Mouse (Mus musculus) bone marrow, adult 2 months (tissue): Measurements from ENCODE around the gene Gsta4. TPM values are rescaled to one million over a fixed set of nuclear protein-coding genes. Genes with fewer than 3 reads are reported as not detected.

Experiments used
- H3K27ac ChIP-seq: fragments of 200-500 bp; 2 replicates; pipeline ENCODE4 v1.5.1; 2012; ENCODE audit warnings: low read depth, mild to moderate bottlenecking, control low read depth, inconsistent platforms, low read length; ENCODE audit not compliant: control insufficient read depth, poor library complexity, insufficient read depth
- H3K4me1 ChIP-seq: fragments of 200-500 bp; 2 replicates; pipeline ENCODE4 v1.6.1; 2011; ENCODE audit warnings: low read length; ENCODE audit not compliant: control insufficient read depth, insufficient read depth
- H3K4me3 ChIP-seq: fragments of 200-500 bp; replicated peaks from 2 replicates; pipeline ENCODE3; 2011; ENCODE audit warnings: mild to moderate bottlenecking, low read depth, low read length, control low read depth; ENCODE audit not compliant: control insufficient read depth
- CTCF ChIP-seq: fragments of 200-500 bp; IDR thresholded peaks from 2 replicates; pipeline ENCODE4 v1.5.1; 2011; ENCODE audit warnings: low read length, control low read depth; ENCODE audit not compliant: control insufficient read depth, insufficient read depth
- POLR2A ChIP-seq: fragments of 200-500 bp; IDR thresholded peaks from 2 replicates; pipeline ENCODE4 v1.6.1; 2011; ENCODE audit warnings: low read depth, mild to moderate bottlenecking, control low read depth, low read length, borderline replicate concordance; ENCODE audit not compliant: control insufficient read depth
- WGBS: fragments of 180-500 bp; shearing (Covaris S2); methylation state at CpG from one replicate; pipeline ENCODE4 v1.1.7; 2018; 5-methylcytosine and 5-hydroxymethylcytosine counted together
- polyA plus RNA-seq: library from polyadenylated mRNA; stranded (reverse); fragments of >200 nt; gene quantifications from 2 replicates; pipeline ENCODE4 v1.2.4, GENCODE M21; 2011; ENCODE audit warnings: low replicate concordance; ENCODE audit not compliant: missing spikeins, insufficient read depth, insufficient read length

The Gsta4 gene
- polyA plus RNA-seq, 1 experiment: 60.9 TPM

- Histone ChIP-seq H3K27ac (peak overlapping the region; percentile 95), H3K4me3 (peak overlapping the region; percentile 85), H3K4me1 (no peaks in the 10 kb centered on the region)
- under 1% methylated on average over 56 of the region's 58 CpGs for WGBS
- TF ChIP-seq CTCF: no peak
- TF ChIP-seq POLR2A: peak; percentile 94; the same call in 1 of the 2 replicates
Observed at GRCm38 (mm10) chr9:78175277-78176200, 7.0 kb upstream of the Gsta4 start.

- TF ChIP-seq POLR2A: no peak
- TF ChIP-seq CTCF: peak; percentile 78
- H3K4me1 ChIP-seq: no peaks in the 10 kb centered on the region
- 1% methylated on average over 22 of the region's 22 CpGs for WGBS
- peak overlapping the region; percentile 85 for H3K4me3 ChIP-seq
- H3K27ac ChIP-seq: peak overlapping the region; percentile 95
Observed at GRCm38 (mm10) chr9:78176201-78176727, 6.3 kb upstream of the Gsta4 start.

- TF ChIP-seq POLR2A (no peak), CTCF (no peak)
- Histone ChIP-seq H3K4me1 (no peaks in the 10 kb centered on the region), H3K27ac (no peak overlapping the region; the same call in 1 of the 2 replicates), H3K4me3 (peak overlapping the region; percentile 85)
- WGBS: 2% methylated on average over 7 of the region's 7 CpGs
Observed at GRCm38 (mm10) chr9:78176831-78177230, 5.7 kb upstream of the Gsta4 start.

- 80% methylated on average over 5 of the region's 5 CpGs for WGBS
- TF ChIP-seq CTCF: no peak
- TF ChIP-seq POLR2A: no peak
- Histone ChIP-seq H3K27ac (no peak overlapping the region), H3K4me1 (no peaks in the 10 kb centered on the region), H3K4me3 (no peak overlapping the region)
Observed at GRCm38 (mm10) chr9:78178197-78178596, 4.4 kb upstream of the Gsta4 start.

- Histone ChIP-seq H3K27ac (no peak overlapping the region), H3K4me3 (no peak overlapping the region), H3K4me1 (no peaks in the 10 kb centered on the region)
- WGBS: 89% methylated on average over 2 of the region's 2 CpGs
- TF ChIP-seq CTCF: no peak
- no peak for TF ChIP-seq POLR2A
Observed at GRCm38 (mm10) chr9:78179071-78179470, 3.5 kb upstream of the Gsta4 start.

- TF ChIP-seq CTCF (no peak), POLR2A (no peak)
- 87% methylated on average over 9 of the region's 9 CpGs for WGBS
- H3K4me3 ChIP-seq: no peak overlapping the region
- no peaks in the 10 kb centered on the region for H3K4me1 ChIP-seq
- no peak overlapping the region for H3K27ac ChIP-seq
Observed at GRCm38 (mm10) chr9:78185686-78186085, 3.1 kb downstream of the Gsta4 start.

GRCm38 (mm10) chr9:78188910-78189309, 6.3 kb downstream of the Gsta4 start:
- no peak overlapping the region for H3K27ac ChIP-seq
- TF ChIP-seq POLR2A (no peak), CTCF (no peak)
- 66% methylated on average over 8 of the region's 8 CpGs for WGBS
- H3K4me3 ChIP-seq: no peak overlapping the region
- no peaks in the 10 kb centered on the region for H3K4me1 ChIP-seq

- no peak for TF ChIP-seq POLR2A
- no peak for TF ChIP-seq CTCF
- Histone ChIP-seq H3K27ac (no peak overlapping the region), H3K4me1 (no peaks in the 10 kb centered on the region), H3K4me3 (no peak overlapping the region)
- 20% methylated on average over 19 of the region's 19 CpGs for WGBS
Observed at GRCm38 (mm10) chr9:78190651-78191634, 8.4 kb downstream of the Gsta4 start.
